Mouse (Mus musculus) embryonic facial prominence, embryonic 14.5 days (tissue): Measurements from ENCODE around the gene Dnajc7. TPM values are rescaled to one million over a fixed set of nuclear protein-coding genes. Genes with fewer than 3 reads are reported as not detected.

ENCODE experiments used
- ATAC-seq: fragments of 200-750 bp; cut with Nextera tagmentation; 2 replicates; pipeline ENCODE4 v1.8.0; 2017; ENCODE audit warnings: low read depth, moderate number of reproducible peaks, moderate TSS enrichment
- DNase-seq: peaks from one replicate; pipeline ENCODE4 v3.0.0-alpha.2; 2015; ENCODE audit warnings: low spot score
- H3K27ac ChIP-seq: fragments of 300-500 bp; sonication (generic); replicated peaks from 2 replicates; pipeline ENCODE4 v1.5.1; 2014; ENCODE audit warnings: low read depth, mild to moderate bottlenecking, low read length, moderate library complexity
- H3K27me3 ChIP-seq: fragments of 300-500 bp; sonication (generic); replicated peaks from 2 replicates; pipeline ENCODE4 v1.6.1; 2014; ENCODE audit warnings: low read length; ENCODE audit not compliant: control insufficient read depth, insufficient read depth
- H3K36me3 ChIP-seq: fragments of 300-500 bp; sonication (generic); 2 replicates; pipeline ENCODE4 v1.6.1; 2014; ENCODE audit warnings: low read length, mixed read lengths; ENCODE audit not compliant: control insufficient read depth, insufficient read depth
- H3K4me1 ChIP-seq: fragments of 300-500 bp; sonication (generic); 2 replicates; pipeline ENCODE4 v1.6.1; 2014; ENCODE audit warnings: antibody characterized with exemption, low read length; ENCODE audit not compliant: control insufficient read depth, insufficient read depth
- H3K4me2 ChIP-seq: fragments of 300-500 bp; sonication (generic); 2 replicates; pipeline ENCODE4 v1.6.1; 2014; ENCODE audit warnings: low read depth, mild to moderate bottlenecking, low read length, moderate library complexity, mixed read lengths
- H3K4me3 ChIP-seq: fragments of 300-500 bp; sonication (generic); 2 replicates; pipeline ENCODE4 v1.5.1; 2014; ENCODE audit warnings: low read depth, mild to moderate bottlenecking, low read length
- H3K9ac ChIP-seq: fragments of 300-500 bp; sonication (generic); 2 replicates; pipeline ENCODE4 v1.6.1; 2014; ENCODE audit warnings: low read depth, mild to moderate bottlenecking, low read length, moderate library complexity, mixed read lengths
- H3K9me3 ChIP-seq: fragments of 300-500 bp; sonication (generic); 2 replicates; pipeline ENCODE4 v1.6.1; 2016; ENCODE audit warnings: low read length; ENCODE audit not compliant: control insufficient read depth
- WGBS: fragments of 180-500 bp; shearing (Covaris S2); extraction: QIAGEN DNeasy Blood & Tissue Kit; methylation state at CpG from one replicate; pipeline ENCODE4 v1.1.7; 2014; 5-methylcytosine and 5-hydroxymethylcytosine counted together
- polyA plus RNA-seq: library from polyadenylated mRNA; unstranded; fragments of >200 nt; fragmentation: Nextera tagmentation; extraction: Ambion mirVana; gene quantifications from 2 replicates; pipeline ENCODE4 v1.2.1, GENCODE M21; 2014

Gene Dnajc7
- polyA plus RNA-seq, 1 experiment from 2014 or later: 58.2 TPM

- no peak overlapping the region for H3K4me2 ChIP-seq
- H3K9ac ChIP-seq: no peak overlapping the region
- 82% methylated on average over 6 of the region's 6 CpGs for WGBS
- ATAC-seq (no peak), DNase-seq (no peak)
- H3K9me3 ChIP-seq: no peaks in the 10 kb centered on the region
- peaks cover 8% of the 10 kb centered on the region; the same call in 1 of the 2 replicates for H3K4me1 ChIP-seq
- no peaks in the 10 kb centered on the region for H3K27me3 ChIP-seq
- H3K36me3 ChIP-seq: peaks cover 8% of the 10 kb centered on the region; the same call in 1 of the 2 replicates
- no peak overlapping the region for H3K27ac ChIP-seq
- no peak overlapping the region for H3K4me3 ChIP-seq
These were observed 8.3 kb downstream of the Dnajc7 start for GRCm38 (mm10) chr11:100611627-100612026.

- H3K9ac ChIP-seq: no peak overlapping the region
- DNase-seq (no peak), ATAC-seq (no peak)
- peak overlapping the region; percentile 28; the same call in 1 of the 2 replicates for H3K27ac ChIP-seq
- no peaks in the 10 kb centered on the region for H3K27me3 ChIP-seq
- H3K4me3 ChIP-seq: no peak overlapping the region
- no peaks in the 10 kb centered on the region for H3K9me3 ChIP-seq
- H3K4me2 ChIP-seq: no peak overlapping the region
- H3K4me1 ChIP-seq: peaks cover 8% of the 10 kb centered on the region; the same call in 1 of the 2 replicates
- peaks cover 8% of the 10 kb centered on the region; the same call in 1 of the 2 replicates for H3K36me3 ChIP-seq
- WGBS: 66% methylated on average over 9 of the region's 9 CpGs
These were observed 9.8 kb downstream of the Dnajc7 start for GRCm38 (mm10) chr11:100609997-100610680.

- no peak for ATAC-seq
- Histone ChIP-seq H3K36me3 (peaks cover 8% of the 10 kb centered on the region; the same call in 1 of the 2 replicates), H3K27me3 (no peaks in the 10 kb centered on the region), H3K4me3 (no peak overlapping the region), H3K9me3 (no peaks in the 10 kb centered on the region), H3K4me2 (no peak overlapping the region), H3K27ac (peak overlapping the region; percentile 28; the same call in 1 of the 2 replicates), H3K4me1 (peaks cover 8% of the 10 kb centered on the region; the same call in 1 of the 2 replicates), H3K9ac (peak overlapping the region; percentile 30; the same call in 1 of the 2 replicates)
- no peak for DNase-seq
- 79% methylated on average over 5 of the region's 5 CpGs for WGBS
These were observed 10.5 kb downstream of the Dnajc7 start for GRCm38 (mm10) chr11:100609355-100609996.

- H3K9me3 ChIP-seq: no peaks in the 10 kb centered on the region
- H3K4me3 ChIP-seq: no peak overlapping the region
- peaks cover 9% of the 10 kb centered on the region; the same call in 1 of the 2 replicates for H3K36me3 ChIP-seq
- ATAC-seq (no peak), DNase-seq (no peak)
- no peak overlapping the region for H3K4me2 ChIP-seq
- H3K4me1 ChIP-seq: peaks cover 8% of the 10 kb centered on the region; the same call in 1 of the 2 replicates
- H3K27ac ChIP-seq: no peak overlapping the region
- no peaks in the 10 kb centered on the region for H3K27me3 ChIP-seq
- H3K9ac ChIP-seq: no peak overlapping the region
- WGBS: 74% methylated on average over 4 of the region's 4 CpGs
These were observed 11.2 kb downstream of the Dnajc7 start for GRCm38 (mm10) chr11:100608796-100609195.

GRCm38 (mm10) chr11:100607121-100607520 is 12.8 kb downstream of the Dnajc7 start:
- Histone ChIP-seq H3K9ac (no peak overlapping the region), H3K27ac (no peak overlapping the region), H3K4me2 (no peak overlapping the region), H3K4me3 (no peak overlapping the region), H3K9me3 (no peaks in the 10 kb centered on the region), H3K27me3 (no peaks in the 10 kb centered on the region), H3K4me1 (peaks cover 8% of the 10 kb centered on the region; the same call in 1 of the 2 replicates), H3K36me3 (peaks cover 20% of the 10 kb centered on the region)
- 89% methylated on average over 6 of the region's 6 CpGs for WGBS
- ATAC-seq (no peak), DNase-seq (no peak)

GRCm38 (mm10) chr11:100605451-100605850 is 14.5 kb downstream of the Dnajc7 start:
- no peak overlapping the region for H3K4me2 ChIP-seq
- DNase-seq (no peak), ATAC-seq (no peak)
- peaks cover 8% of the 10 kb centered on the region; the same call in 1 of the 2 replicates for H3K4me1 ChIP-seq
- peaks cover 32% of the 10 kb centered on the region for H3K36me3 ChIP-seq
- no peak overlapping the region for H3K27ac ChIP-seq
- no peaks in the 10 kb centered on the region for H3K27me3 ChIP-seq
- no peak overlapping the region for H3K9ac ChIP-seq
- H3K4me3 ChIP-seq: no peak overlapping the region
- no peaks in the 10 kb centered on the region for H3K9me3 ChIP-seq
- 84% methylated on average over 10 of the region's 10 CpGs for WGBS

- H3K36me3 ChIP-seq: peaks cover 42% of the 10 kb centered on the region
- no peak for ATAC-seq
These were observed 15.5 kb downstream of the Dnajc7 start for GRCm38 (mm10) chr11:100604321-100605005.

GRCm38 (mm10) chr11:100603813-100604212 is 16.2 kb downstream of the Dnajc7 start:
- no peak overlapping the region for H3K27ac ChIP-seq
- DNase-seq (no peak), ATAC-seq (no peak)
- H3K27me3 ChIP-seq: no peaks in the 10 kb centered on the region
- H3K36me3 ChIP-seq: peaks cover 48% of the 10 kb centered on the region
- no peak overlapping the region for H3K9ac ChIP-seq
- H3K9me3 ChIP-seq: no peaks in the 10 kb centered on the region
- H3K4me1 ChIP-seq: no peaks in the 10 kb centered on the region
- no peak overlapping the region for H3K4me3 ChIP-seq
- 87% methylated on average over 8 of the region's 8 CpGs for WGBS
- H3K4me2 ChIP-seq: no peak overlapping the region

More at GRCm38 (mm10) chr11:100604321-100605005, 15.5 kb downstream of the Dnajc7 start:
- Histone ChIP-seq H3K4me2 (no peak overlapping the region), H3K4me1 (peaks cover 2% of the 10 kb centered on the region; the same call in 1 of the 2 replicates), H3K27me3 (no peaks in the 10 kb centered on the region), H3K9ac (no peak overlapping the region), H3K4me3 (no peak overlapping the region), H3K27ac (no peak overlapping the region), H3K9me3 (no peaks in the 10 kb centered on the region)
- 79% methylated on average over 4 of the region's 4 CpGs for WGBS
- no peak for DNase-seq
